Mouse (Mus musculus) forebrain, embryonic 16.5 days (tissue): Measurements from ENCODE around the gene Ltbp3. TPM values are rescaled to one million over a fixed set of nuclear protein-coding genes. Genes with fewer than 3 reads are reported as not detected.

Experiments
- ATAC-seq: fragments of 200-750 bp; cut with Nextera tagmentation; 2 replicates; pipeline ENCODE4 v1.8.0; 2017; ENCODE audit warnings: mild to moderate bottlenecking, moderate library complexity
- H3K27ac ChIP-seq: fragments of 300-500 bp; sonication (generic); 2 replicates; pipeline ENCODE4 v1.5.1; 2014; ENCODE audit warnings: low read length, control low read depth
- H3K27me3 ChIP-seq: fragments of 300-500 bp; sonication (generic); replicated peaks from 2 replicates; pipeline ENCODE4 v1.6.1; 2014; ENCODE audit warnings: low read length; ENCODE audit not compliant: control insufficient read depth, insufficient read depth
- H3K36me3 ChIP-seq: fragments of 300-500 bp; sonication (generic); 2 replicates; pipeline ENCODE4 v1.6.1; 2014; ENCODE audit not compliant: control insufficient read depth, insufficient read depth
- H3K4me1 ChIP-seq: fragments of 300-500 bp; sonication (generic); replicated peaks from 2 replicates; pipeline ENCODE4 v1.6.1; 2014; ENCODE audit warnings: low read length; ENCODE audit not compliant: control insufficient read depth, insufficient read depth
- H3K4me2 ChIP-seq: fragments of 300-500 bp; sonication (generic); 2 replicates; pipeline ENCODE4 v1.6.1; 2014; ENCODE audit warnings: mild to moderate bottlenecking, low read length, control low read depth
- H3K4me3 ChIP-seq: fragments of 300-500 bp; sonication (generic); replicated peaks from 2 replicates; pipeline ENCODE4 v1.5.1; 2014; ENCODE audit warnings: mild to moderate bottlenecking, low read length, control low read depth
- H3K9ac ChIP-seq: fragments of 300-500 bp; sonication (generic); replicated peaks from 2 replicates; pipeline ENCODE4 v1.6.1; 2014; ENCODE audit warnings: low read depth, low read length, control low read depth
- H3K9me3 ChIP-seq: fragments of 300-500 bp; sonication (generic); 2 replicates; pipeline ENCODE4 v1.6.1; 2016; ENCODE audit warnings: low read length; ENCODE audit not compliant: control insufficient read depth
- WGBS: fragments of 180-500 bp; shearing (Covaris S2); extraction: QIAGEN DNeasy Blood & Tissue Kit; methylation state at CpG from one replicate; pipeline ENCODE4 v1.1.7; 2014; 5-methylcytosine and 5-hydroxymethylcytosine counted together
- polyA plus RNA-seq: library from polyadenylated mRNA; unstranded; fragments of >200 nt; fragmentation: Nextera tagmentation; extraction: Ambion mirVana; gene quantifications from 2 replicates; pipeline ENCODE4 v1.2.1, GENCODE M21; 2015

The Ltbp3 gene
- polyA plus RNA-seq, 1 experiment from 2014 or later = 11.4 TPM

- H3K9ac ChIP-seq = no peak overlapping the region
- no peaks in the 10 kb centered on the region for H3K27me3 ChIP-seq
- no peaks in the 10 kb centered on the region for H3K36me3 ChIP-seq
- no peak for ATAC-seq
- peaks cover 49% of the 10 kb centered on the region for H3K4me1 ChIP-seq
- H3K27ac ChIP-seq = peak overlapping the region; percentile 31; the same call in 1 of the 2 replicates
- no peak overlapping the region for H3K4me2 ChIP-seq
- no peaks in the 10 kb centered on the region for H3K9me3 ChIP-seq
- WGBS = 28% methylated on average over 6 of the region's 6 CpGs
- no peak overlapping the region for H3K4me3 ChIP-seq
These were observed 66.1 kb downstream of the Ltbp3 start for GRCm38 (mm10) chr19:5806809-5807205.

GRCm38 (mm10) chr19:5807740-5808139, 67.0 kb downstream of the Ltbp3 start:
- WGBS = 36% methylated on average over 2 of the region's 3 CpGs
- H3K27me3 ChIP-seq = no peaks in the 10 kb centered on the region
- no peak for ATAC-seq
- no peaks in the 10 kb centered on the region for H3K36me3 ChIP-seq
- H3K9me3 ChIP-seq = no peaks in the 10 kb centered on the region
- no peak overlapping the region for H3K9ac ChIP-seq
- H3K4me1 ChIP-seq = peaks cover 59% of the 10 kb centered on the region
- H3K4me3 ChIP-seq = no peak overlapping the region
- H3K4me2 ChIP-seq = no peak overlapping the region
- H3K27ac ChIP-seq = no peak overlapping the region

Other genes with a start within 250 kb of the Ltbp3 start
- gene 1700020D05Rik, start 237.1 kb upstream of the Ltbp3 start, polyA plus RNA-seq = 0.32 and 0.70 TPM in 2 replicates
- 76.1 and 87.8 TPM in 2 replicates for gene Snx32, start 230.4 kb upstream of the Ltbp3 start, polyA plus RNA-seq
- 0.08 and 0.09 TPM in 2 replicates for gene Ovol1, start 180.3 kb upstream of the Ltbp3 start, polyA plus RNA-seq
- 1.9 and 2.0 TPM in 2 replicates for gene Ap5b1, start 172.9 kb upstream of the Ltbp3 start, polyA plus RNA-seq
- gene Rnaseh2c, start 139.0 kb upstream of the Ltbp3 start, polyA plus RNA-seq = 81.0 and 86.7 TPM in 2 replicates
- gene Kat5, start 130.7 kb upstream of the Ltbp3 start, polyA plus RNA-seq = 76.8 and 78.1 TPM in 2 replicates
- 37.0 and 41.6 TPM in 2 replicates for gene Rela, start 103.4 kb upstream of the Ltbp3 start, polyA plus RNA-seq
- gene Sipa1, start 77.2 kb upstream of the Ltbp3 start, polyA plus RNA-seq = 14.3 and 15.1 TPM in 2 replicates
- gene Map3k11, start 52.2 kb upstream of the Ltbp3 start, polyA plus RNA-seq = 10.0 and 10.7 TPM in 2 replicates
- gene Pcnx3, start 52.0 kb upstream of the Ltbp3 start, polyA plus RNA-seq = 24.1 and 28.7 TPM in 2 replicates
- gene Kcnk7, start 36.5 kb upstream of the Ltbp3 start, polyA plus RNA-seq = 0.24 and 0.48 TPM in 2 replicates
- gene Ehbp1l1, start 14.6 kb upstream of the Ltbp3 start, polyA plus RNA-seq = 12.0 and 20.0 TPM in 2 replicates
- gene Fam89b, start 11.3 kb upstream of the Ltbp3 start, polyA plus RNA-seq = 170 and 177 TPM in 2 replicates
- gene Scyl1, start 30.5 kb downstream of the Ltbp3 start, polyA plus RNA-seq = 66.2 and 79.4 TPM in 2 replicates
- 20.9 and 21.5 TPM in 2 replicates for gene Frmd8, start 134.4 kb downstream of the Ltbp3 start, polyA plus RNA-seq
- gene Slc25a45, start 136.9 kb downstream of the Ltbp3 start, polyA plus RNA-seq = 1.5 and 2.0 TPM in 2 replicates
- 11.0 and 13.7 TPM in 2 replicates for gene Tigd3, start 153.2 kb downstream of the Ltbp3 start, polyA plus RNA-seq
- gene Dpf2, start 172.1 kb downstream of the Ltbp3 start, polyA plus RNA-seq = 124 and 126 TPM in 2 replicates
- gene Cdc42ep2, start 183.9 kb downstream of the Ltbp3 start, polyA plus RNA-seq = 11.1 and 12.4 TPM in 2 replicates
- 31.9 and 34.2 TPM in 2 replicates for gene Pola2, start 223.3 kb downstream of the Ltbp3 start, polyA plus RNA-seq
- gene Slc22a20, start 245.2 kb downstream of the Ltbp3 start, polyA plus RNA-seq = not detected in 2 replicates